Mouse (Mus musculus) spleen, adult 10 weeks (tissue): Measurements from ENCODE around the gene Olfr346. TPM values are rescaled to one million over a fixed set of nuclear protein-coding genes. Genes with fewer than 3 reads are reported as not detected.

Source experiments
- polyA plus RNA-seq: library from polyadenylated mRNA; stranded (reverse); fragments of 350-450 nt; fragmentation: Illumina TruSeq; extraction: RNeasy Lipid Tissue Mini Kit (QIAGEN cat#74804); gene quantifications from one replicate; pipeline ENCODE4 v1.2.3, GENCODE M21; 2015; ENCODE audit warnings: low replicate concordance; ENCODE audit not compliant: insufficient read depth

Olfr346 gene
- not detected for polyA plus RNA-seq

GRCm38 (mm10) chr2:36685488-36685887 is at the start of gene Olfr346:
TSS of gene Olfr346 (plus strand) at chr2:36685788.

GRCm38 (mm10) chr2:36639741-36640140 is 45.8 kb upstream of the Olfr346 start, which contains the start of gene Olfr345:
TSS of gene Olfr345 (plus strand) at chr2:36640041.

DNA sequence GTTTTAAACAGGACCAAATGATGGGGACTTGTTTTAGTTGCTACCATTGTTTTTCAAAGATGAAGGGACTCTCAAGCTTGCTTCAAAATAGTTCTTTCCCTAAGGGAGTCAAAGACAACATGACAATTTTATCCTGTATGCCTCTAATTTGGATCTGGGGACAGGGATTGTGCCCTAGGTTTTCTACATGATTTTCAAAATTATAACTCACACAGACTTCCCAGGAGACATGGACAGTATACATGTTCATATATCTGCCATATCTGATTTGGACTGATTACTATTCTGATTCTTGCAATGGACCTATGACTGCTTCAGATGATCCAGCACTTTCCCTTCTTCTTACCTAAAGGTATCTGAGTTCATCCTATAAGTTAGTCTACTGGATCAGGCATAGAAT is 46.0 kb downstream of the Olfr346 start, which contains the start of gene Olfr347:
Gene Olfr347, plus strand, starts transcription at position 301 of the 400 bp plus-strand sequence.

Other genes starting within 250 kb of the Olfr346 start
- gene Olfr340, start 233.2 kb upstream of the Olfr346 start, polyA plus RNA-seq, result not detected
- not detected for gene Olfr341, start 203.3 kb upstream of the Olfr346 start, polyA plus RNA-seq
- gene Olfr342, start 160.8 kb upstream of the Olfr346 start, polyA plus RNA-seq, result not detected
- gene Olfr344, start 119.1 kb upstream of the Olfr346 start, polyA plus RNA-seq, result not detected
- gene Olfr345, start 45.7 kb upstream of the Olfr346 start, polyA plus RNA-seq, result not detected
- gene Olfr347, start 46.1 kb downstream of the Olfr346 start, polyA plus RNA-seq, result not detected
- not detected for gene Olfr348, start 98.5 kb downstream of the Olfr346 start, polyA plus RNA-seq
- gene Olfr50, start 104.8 kb downstream of the Olfr346 start, polyA plus RNA-seq, result not detected
- not detected for gene Olfr3, start 131.2 kb downstream of the Olfr346 start, polyA plus RNA-seq
- gene Olfr350, start 160.5 kb downstream of the Olfr346 start, polyA plus RNA-seq, result not detected
- not detected for gene Olfr351, start 176.9 kb downstream of the Olfr346 start, polyA plus RNA-seq
- not detected for gene Olfr352, start 182.7 kb downstream of the Olfr346 start, polyA plus RNA-seq
- not detected for gene Olfr353, start 207.1 kb downstream of the Olfr346 start, polyA plus RNA-seq
- not detected for gene Olfr354, start 219.9 kb downstream of the Olfr346 start, polyA plus RNA-seq
- not detected for gene Olfr355, start 243.1 kb downstream of the Olfr346 start, polyA plus RNA-seq